Mouse (Mus musculus) kidney, adult 18-20 months (tissue): ENCODE data around the gene Atxn1.
A peak's percentile ranks its signal among the peaks of the same experiment; 100 is the strongest.

Experiments
- DNase-seq: peaks from one replicate; pipeline ENCODE4 v3.0.0; 2021

Gene Atxn1

DNA sequence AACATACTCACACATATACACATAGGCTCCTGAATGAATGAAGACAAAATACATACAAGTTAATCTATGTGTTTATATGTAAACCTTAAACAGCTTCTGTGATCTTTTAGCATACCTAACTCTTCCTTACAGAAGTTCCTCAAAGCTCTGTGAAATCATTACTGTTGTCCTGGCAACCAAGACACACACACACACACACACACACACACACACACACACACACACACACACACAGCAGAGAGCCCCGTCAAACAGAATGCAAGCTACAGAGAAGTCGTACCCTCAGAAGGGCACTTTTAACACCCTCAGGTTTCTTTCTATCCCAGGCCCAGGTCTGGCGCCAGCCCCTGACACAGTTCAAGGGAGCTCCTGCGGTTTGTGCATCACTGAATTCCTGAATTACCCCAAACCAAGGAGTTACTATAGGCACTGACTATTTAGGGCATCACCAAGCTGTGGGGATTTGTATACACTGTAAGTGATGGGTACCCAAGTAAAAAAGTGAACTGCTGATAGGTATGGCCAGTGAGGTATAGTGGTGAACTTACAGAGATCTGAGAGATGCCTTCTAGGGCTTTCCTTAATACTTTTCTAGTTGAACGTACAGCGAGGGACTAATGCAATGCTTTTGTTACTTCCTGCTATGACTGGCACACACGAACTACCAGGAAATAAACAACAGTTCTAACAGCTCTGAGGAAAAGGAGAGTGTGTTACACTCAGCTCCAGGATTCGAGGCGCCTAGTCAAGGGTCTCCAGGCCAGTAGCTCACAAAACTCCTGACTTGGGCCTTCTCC is 75.7 kb downstream of the Atxn1 start:
- DNase-seq: no peak

DNA sequence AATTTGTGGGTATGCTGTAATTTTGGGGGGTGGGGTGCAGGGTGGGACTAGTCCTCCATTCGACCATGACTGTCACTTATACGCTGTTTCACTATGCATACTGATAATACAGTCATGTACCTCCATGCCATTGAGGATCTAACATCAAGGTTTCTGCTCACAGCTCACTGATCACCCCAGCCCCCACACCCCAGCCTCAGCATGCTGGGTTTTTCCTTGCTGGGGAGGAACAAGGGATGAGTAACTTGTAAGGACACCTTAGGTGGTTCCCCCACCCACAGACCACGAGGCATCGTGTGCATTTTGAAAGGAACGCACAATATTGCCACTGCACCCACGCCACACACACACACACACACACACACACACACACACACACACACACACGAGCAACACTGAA is 79.9 kb downstream of the Atxn1 start:
- no peak for DNase-seq

DNA sequence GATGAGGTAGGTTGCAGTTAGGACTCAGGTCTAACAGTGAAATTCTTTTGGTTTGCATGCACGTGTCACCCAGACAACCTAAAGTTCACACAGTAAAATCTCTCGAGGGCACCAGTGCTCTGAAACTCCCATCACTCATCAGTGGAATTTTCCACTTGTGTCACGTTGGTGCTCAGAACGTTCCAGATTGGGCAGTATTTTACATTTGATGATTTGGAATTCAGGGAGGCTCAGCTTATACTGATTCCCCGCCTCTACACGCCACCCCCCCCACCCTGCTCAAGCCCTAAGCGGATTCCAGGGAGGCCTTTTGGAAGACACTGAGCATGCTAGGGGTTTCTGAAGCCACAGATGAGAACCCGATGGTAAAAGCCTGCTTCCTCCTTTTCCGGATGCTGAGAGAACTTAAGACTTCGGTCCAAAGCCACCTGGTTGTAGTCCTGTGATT is 81.0 kb downstream of the Atxn1 start:
- DNase-seq: no peak

DNA sequence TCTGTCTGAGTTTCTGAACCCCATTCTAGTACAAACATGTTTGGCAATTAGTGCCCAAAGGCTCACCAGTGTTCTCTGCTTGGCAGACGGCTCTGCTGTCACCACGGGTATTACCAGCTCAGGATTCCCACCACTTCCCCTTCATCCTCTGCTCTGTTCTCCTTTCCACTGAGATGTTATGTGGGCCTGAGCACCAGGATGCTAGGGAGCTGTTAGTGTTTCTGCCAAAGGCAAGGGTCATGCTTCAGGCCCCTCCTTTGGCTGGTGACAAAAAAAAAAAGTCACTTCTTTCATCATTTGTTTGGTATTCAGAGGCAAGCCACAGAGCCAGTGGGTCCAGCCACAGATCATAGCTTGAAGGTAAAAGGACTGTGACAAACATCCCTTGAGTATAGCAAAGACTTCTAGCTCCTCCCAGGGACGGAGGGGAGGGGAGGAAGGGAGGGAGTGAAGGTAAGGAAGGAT is 81.8 kb downstream of the Atxn1 start:
- DNase-seq: no peak

DNA sequence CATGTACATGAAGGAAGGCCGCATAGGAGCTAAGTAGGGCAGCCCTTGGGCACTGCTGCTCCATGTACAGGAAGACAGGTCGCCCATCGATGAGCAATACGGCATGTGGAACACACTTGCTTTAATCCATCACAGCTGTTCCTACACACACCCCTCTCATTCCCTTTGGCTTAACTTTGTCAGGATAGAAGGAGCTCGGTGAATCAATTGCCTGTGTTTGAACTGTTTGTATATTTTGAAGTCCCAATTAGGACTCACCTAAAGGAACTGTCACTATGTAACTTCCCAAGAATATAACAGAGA is 84.3 kb downstream of the Atxn1 start:
- no peak for DNase-seq

DNA sequence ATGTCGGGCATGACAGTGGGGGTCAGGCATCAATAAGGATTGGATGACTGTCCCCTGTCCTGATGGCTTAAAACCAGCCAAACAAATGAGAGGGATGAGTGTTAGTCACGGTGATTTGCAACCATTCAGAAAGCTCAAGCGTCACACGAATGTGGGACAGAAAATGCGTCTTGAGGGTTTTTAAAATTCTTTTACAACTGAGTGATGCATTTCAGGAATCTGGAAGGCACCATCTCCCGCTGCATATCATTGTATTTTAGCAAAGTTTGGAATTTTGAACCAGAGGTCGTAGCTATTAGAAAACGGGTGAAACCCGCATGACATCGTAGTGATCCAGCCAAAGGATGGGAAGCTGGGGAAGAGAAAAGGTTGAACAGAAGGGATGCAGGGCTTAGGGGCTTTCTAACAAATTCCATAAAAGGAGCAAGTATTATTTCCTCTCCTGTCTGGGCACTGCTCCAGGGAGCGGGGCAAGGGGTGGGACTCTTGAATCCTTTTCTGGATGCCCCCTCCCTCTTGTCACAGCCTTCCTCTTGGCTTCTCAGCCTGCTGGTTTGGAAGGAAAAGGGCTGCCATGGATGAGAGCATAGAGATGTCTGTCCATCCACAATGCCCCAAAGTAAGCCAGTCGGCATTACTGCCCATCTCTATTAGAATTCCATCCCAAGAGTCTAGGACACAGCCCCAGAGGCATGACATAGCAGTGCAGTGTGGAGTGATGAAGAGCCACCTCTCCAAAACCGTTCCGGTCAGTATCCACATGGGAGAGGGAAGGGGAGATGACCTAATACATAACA is 84.9 kb downstream of the Atxn1 start:
- DNase-seq: no peak

DNA sequence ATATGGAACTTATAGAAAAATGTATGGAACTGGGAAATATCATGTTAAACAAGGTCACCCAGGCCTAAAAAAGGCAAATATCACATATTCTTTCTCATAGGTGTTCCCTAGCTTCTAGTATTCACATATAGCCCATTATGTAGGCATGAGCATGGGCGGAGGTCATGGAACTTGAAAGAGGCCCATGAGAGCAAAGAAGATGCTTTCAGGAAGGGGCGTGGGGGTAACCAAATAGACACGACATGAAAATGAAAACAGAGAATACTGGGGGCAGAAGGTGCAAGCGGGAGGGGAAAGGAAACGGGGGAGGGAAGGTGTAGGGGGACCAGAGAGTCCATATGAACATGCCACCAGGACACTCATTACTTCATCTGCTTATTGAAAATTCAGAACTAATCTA is 87.9 kb downstream of the Atxn1 start:
- DNase-seq: no peak

DNA sequence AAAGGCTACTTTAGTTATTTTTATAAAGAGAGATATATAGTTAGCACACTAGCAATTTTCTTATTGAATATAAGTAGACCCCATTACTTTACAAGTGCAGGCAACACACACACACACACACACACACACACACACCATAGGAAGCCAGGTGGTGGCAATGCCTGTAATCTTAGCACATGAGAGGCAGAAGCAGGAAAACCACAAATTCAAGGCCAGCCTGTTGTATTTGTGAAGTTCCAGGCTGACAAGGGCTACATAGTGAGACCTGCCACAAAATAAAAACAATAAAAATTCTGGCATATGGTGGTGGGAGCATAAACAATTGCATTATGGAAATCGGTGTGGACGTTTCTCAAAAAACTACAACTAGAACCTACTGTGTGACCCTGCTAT is 88.4 kb downstream of the Atxn1 start:
- no peak for DNase-seq

DNA sequence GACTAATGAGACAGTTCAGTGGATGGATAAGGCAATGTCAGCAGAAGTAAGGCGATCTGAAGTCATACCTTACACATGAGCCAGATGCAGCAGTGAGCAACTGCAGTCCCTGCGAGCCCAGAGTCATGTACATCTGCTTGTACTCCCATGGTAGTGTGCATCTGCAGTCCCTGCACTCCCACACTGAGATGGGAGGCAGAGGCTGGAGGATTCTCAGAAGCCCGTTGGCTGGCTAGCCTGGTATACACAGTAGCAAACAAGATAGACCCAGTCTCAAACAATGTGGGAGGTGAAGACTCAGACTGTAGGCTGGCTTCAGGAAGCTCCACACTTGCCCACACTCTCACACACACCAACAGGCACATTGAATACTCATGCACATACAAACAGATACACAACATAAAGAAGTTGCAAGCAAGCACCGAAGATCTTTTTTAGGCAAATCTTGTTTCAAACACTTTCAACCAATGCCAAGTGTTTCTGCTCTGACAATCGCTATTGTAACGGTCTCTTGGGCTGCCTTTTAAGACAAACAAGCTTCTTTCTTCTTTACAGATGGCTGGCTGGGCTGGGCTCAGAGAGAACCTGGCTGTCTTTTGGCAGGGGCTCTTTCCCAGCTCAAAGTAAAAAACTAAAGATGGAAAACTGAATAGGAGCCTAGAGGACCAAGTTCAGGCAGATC is 89.0 kb downstream of the Atxn1 start:
- no peak for DNase-seq

DNA sequence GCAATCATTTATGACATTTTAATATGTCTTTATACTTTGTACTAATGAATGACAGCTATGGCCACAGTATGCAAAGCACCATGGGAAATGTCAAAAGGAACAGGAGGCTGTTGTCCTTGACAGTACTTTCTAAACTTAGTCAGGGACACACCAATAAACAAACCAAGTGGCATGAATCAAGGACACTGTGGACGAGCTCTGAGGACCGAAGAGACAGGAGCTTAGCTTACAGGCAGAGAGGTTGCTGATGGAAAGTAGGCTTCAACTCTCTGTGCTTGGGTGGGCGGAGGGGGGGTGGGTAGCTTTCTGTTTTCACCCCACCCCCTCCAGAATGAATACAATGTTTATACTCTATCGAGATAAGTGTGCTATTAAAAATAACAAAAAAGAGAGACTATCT is 90.6 kb downstream of the Atxn1 start:
- no peak for DNase-seq

DNA sequence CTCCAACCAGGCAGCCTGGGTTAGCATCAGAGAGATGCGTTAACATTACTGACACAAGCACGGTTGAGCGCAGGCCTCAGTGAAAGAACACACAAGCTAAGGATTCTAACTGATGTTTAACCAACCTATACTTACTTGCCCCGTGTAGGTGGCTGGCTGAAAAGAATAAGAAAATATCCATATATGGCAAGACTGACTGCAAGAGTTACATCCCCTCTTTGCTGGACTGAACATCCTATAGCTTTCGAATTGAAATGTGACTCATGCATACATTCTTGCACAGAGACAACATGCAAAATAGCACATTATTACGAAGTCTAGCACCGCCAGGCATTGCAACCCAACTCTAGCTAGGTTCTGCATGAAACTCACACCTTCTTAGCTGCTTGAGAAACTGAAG is 91.8 kb downstream of the Atxn1 start:
- DNase-seq: no peak

DNA sequence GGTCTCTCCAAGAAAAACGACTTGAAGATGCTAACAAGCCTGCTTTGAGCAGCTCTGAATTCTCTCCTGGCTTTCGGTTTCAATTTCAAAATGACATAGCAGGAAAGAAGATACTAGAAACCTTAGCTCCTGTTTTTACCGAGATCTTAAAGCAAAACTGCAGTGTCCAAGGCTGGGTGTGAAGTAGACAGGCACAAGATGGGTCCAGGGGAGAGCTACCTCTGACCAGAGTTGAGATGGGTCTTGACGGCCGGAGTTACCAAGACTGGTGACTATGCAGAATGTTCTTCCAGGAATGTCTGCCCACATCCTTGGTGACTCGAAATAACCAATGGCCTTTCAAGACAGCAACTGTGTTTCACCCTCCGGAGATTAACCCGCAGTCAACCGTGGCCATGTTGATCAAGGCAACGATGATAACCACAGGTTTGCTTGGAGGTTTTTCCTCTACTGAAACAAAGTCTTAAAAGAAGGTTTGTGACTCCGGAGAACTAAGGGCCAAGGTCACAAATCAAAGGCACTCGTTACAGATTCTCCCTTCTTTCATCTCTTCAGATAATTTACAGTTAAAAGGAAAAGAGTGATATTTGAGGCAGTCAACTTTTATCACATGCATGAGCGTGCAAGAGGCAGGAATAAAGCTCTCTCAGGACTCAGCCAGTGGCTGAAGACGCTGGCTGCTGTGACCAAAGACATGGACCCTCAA is 92.6 kb downstream of the Atxn1 start:
- DNase-seq: peak; percentile 37

DNA sequence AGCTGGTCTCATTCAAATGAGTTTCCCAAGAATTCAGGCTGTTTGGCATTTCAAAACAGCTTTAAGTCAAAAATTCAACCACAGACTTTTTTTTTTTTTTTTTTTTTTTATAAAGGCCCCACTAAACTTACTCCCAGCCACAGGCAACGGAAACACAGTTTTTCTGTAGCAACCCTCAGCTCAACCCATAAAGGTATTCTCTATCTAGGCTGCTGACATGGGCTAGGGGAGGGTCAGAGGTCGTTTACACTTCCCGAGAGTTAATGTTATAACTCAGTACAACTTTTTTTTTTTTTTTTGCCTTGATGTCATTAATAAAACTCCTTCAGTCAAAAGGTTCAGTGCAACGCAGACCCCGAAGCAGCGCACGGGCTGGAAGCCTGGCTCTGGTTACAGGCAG is 93.3 kb downstream of the Atxn1 start:
- no peak for DNase-seq

DNA sequence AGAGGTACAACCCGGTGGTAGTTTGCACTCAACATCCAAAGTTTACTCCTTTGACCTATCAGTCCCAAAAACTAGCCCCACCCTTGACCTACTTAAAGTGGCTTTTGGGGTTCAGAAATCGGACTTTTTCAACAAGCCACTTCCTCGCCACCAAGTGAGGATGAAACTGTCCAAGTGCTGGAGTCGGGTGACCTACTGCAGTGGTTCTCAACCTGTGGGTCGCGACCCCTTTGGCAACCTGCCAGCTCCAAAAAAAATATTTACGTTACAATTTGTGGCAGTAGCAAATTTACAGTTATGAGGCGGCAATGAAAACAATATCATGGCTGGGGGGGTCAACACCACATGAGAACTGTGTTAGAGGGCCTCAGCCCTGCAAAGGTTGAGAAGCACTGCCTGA is 95.9 kb downstream of the Atxn1 start:
- DNase-seq: no peak

DNA sequence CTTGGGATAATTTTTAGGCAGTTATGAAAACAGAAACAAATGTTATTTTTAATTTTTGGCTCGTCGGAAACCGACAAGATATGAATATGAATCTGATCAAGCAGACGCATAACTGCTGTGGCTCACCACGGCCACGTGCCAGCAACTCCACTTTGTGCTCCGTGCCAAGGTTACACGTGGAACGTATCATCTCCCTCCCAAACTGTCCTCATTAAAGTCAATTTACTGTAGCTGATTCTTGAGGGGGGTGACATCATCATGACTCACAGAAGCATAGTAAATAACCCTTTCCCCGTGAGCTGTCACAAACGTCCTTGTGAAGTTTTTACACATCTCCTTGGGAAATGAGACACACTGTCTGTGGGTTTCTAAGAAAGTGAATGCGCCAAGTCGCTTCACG is 97.5 kb downstream of the Atxn1 start:
- DNase-seq: no peak

DNA sequence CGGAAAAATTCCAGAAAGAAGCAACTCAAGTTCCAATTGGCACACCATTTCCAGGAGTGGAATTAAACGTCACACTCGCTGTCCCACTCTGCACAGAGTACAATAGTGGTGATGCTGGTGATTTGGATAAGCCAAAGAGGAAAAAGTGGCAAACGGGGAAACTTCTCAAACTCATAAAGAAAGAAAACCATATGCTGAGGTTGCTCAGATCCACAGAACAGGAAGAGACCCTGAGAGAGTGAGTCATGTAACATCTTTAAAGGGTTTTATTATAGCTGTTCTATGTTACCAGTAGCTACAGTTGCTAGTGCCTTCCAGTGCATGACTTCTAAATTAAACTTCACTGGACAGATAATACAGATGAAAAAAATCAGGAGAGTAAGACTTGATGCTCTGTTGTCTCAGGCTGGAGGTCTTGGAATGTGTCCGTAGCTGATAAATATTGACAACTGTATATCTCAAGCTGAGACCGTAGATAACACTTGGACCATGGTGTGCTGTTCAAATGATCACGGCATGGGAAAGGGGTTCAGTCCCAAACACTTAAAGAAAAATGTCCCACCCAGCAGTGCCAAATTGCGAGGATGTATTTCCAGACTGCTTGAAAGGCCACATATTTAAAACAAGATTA is 98.1 kb downstream of the Atxn1 start:
- DNase-seq: no peak

DNA sequence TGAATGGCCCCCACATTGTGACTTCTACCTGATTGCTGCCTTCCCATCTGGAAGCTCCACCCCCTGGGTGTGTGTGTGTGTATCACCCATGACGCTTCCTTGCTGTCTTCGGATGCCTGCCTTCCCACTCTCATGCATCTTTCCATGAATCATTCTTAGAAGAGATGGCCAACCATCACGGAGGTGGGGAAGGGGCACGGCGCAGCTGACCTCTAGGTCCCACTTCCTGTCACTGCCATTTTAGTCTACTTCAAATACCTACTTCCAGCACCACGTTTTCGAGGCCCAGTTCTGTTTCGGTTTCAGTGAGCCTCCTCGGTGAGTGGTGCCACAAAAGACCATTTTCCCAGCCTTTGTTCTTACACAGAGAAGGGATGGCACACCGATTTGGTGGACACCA is 99.2 kb downstream of the Atxn1 start:
- no peak for DNase-seq

DNA sequence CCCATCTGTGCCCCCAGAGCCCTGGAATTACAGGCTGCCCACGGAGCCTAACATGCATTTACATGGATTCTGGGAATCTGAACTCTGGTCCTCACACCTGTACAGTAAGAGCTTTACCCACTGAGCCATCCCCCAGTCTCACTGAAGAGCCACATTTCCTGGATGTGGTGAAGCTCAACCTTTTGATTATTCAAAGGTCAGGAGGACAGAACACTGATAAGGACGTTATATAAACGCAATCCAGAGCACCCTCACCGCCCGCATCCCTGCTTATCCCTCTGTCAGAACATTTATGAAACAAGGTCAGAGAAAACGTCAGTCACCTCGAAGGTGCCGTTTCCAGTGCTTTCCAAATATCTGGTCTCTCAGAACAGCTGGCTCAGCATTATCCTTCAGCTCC is 101.0 kb downstream of the Atxn1 start:
- no peak for DNase-seq

DNA sequence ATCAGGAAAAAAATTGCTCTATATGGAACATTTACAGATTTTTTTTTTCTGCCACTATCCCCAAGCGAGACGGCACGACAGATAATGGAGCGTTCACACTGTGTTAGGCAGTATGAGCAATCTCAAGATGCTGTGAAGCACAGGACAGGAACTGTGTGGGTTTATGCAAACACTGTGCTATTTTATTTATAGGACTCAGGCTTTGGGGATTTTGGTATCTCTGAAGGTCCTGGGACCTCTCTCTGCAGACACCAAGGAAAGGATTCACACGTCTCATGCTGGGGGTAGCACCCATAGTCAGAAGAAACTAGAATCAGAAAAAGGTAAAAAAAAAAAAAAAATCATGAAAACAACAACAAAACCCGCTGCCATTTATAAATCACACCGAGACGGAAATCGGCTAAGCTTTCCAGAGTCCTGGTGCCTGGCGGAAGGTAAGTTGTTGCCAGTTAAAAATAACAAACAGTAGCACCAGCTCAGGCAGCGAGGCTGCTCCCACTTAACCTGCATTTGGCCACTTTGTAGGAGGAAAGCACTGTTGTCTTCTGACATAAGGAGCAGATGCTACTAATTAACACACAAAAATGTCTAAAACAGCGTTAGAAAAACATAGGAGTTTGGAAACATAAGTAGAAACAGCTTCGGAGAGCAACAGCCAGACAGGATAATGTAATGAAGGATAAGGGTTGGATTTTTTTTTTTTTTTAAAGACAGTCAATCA is 102.8 kb downstream of the Atxn1 start:
- DNase-seq: no peak

DNA sequence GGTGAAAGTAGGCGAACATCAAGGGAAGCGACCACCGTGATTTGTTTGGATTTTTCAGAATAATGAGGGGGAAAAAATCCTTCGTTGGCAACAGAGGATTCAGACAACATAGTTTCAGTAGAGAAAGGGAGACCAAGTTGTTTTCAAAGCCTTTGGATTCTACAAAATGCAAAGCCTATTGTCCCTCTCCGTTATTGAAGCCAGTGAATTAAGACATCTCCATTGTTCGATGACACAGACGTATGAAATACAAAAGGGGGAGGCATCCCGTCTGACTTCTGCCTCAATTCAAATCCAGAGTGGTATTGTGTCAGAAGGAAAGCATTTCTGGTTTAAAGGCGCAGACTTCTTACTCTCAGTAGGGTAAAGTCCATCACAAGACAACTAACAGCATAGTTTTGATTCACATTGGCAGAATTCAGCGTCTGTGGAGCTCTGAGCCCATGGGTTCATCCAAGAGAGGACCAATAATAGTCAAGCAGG is 103.7 kb downstream of the Atxn1 start:
- DNase-seq: no peak

DNA sequence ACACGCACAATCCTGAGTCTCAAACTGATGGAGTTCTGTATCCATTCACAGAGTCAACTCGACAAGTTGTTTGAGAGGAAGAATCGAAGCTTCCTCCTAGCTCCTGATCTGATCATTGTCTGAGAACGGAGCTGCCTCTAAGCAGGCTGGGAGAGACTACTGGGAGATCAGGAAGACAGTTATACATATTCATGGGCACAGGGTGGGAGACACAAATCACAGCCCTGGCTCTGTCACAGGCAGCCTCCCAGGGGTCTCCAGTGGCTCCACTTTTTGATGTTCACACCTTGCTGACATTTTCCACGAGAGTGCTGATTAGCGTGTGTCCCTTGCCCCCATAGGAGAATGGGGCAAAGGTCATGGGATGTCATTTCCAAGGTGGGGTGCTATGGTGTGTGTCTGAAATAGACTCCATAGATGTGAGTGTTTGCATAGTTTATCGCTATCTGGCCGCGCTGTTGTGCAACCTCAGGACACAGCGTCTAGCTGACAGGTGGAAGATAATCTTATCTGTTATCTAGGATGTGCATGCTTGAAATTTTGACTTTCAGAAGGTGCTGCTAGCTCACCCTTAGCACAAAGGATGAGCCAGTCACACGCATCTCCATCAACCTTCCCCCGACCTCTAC is 105.6 kb downstream of the Atxn1 start:
- DNase-seq: no peak
